Mouse (Mus musculus) cerebellum, adult 9-10 months (tissue): Measurements from ENCODE around the gene Nfasc.

Experiments
- DNase-seq: peaks from one replicate; pipeline ENCODE4 v3.0.0; 2022

Gene Nfasc

GRCm38 (mm10) chr1:132741175-132741997 is at the start of gene Nfasc:
Gene Nfasc (minus strand): TSS chr1:132741797.
- DNase-seq: peak; percentile 96

DNA sequence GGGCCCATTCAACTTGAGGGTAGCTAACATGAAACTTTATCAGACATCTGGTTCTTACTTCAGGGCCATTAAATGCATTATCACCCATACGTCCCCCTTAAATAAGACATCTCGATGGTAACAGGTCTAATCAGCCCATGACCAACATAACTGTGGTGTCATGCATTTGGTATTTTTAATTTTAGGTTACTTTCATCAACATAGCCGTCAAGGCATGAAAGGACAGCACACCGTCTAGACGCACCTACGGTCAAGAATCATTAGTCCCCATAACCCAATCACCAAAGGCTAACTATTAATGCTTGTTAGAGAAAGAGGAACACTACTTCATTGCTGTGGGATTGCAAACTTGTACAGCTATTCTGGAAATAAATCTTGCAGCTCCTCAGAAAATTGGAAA is 49.5 kb upstream of the Nfasc start:
- DNase-seq: no peak

DNA sequence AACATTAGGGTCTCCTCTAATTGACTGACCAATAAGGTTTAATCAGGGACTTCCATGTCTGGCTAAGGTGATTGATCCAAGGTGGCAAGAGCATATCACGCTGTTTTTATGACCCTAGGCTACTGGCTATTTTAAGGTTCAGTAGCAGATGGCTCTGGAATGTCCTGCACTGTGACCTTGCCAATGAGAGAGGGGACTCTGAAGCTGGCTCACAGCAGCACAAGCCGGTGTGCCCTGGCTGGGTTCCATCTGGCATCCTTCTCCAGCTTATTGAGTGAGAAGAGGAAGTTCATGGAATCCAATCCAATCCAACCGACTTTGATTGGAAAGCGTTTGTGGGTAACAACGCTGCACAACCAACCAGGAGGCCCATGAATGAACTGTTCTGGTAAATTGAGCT is 45.3 kb upstream of the Nfasc start:
- DNase-seq: peak; percentile 31

- no peak for DNase-seq
Observed at GRCm38 (mm10) chr1:132781607-132782445, 40.2 kb upstream of the Nfasc start.

- no peak for DNase-seq
Observed at GRCm38 (mm10) chr1:132780961-132781360, 39.4 kb upstream of the Nfasc start.

GRCm38 (mm10) chr1:132780254-132780653 is 38.7 kb upstream of the Nfasc start:
- DNase-seq: no peak

- no peak for DNase-seq
Observed at GRCm38 (mm10) chr1:132774959-132775358, 33.4 kb upstream of the Nfasc start.

GRCm38 (mm10) chr1:132771377-132771776 is 29.8 kb upstream of the Nfasc start:
- peak; percentile 73 for DNase-seq

- peak; percentile 35 for DNase-seq
Observed at GRCm38 (mm10) chr1:132769559-132769958, 28.0 kb upstream of the Nfasc start.

DNA sequence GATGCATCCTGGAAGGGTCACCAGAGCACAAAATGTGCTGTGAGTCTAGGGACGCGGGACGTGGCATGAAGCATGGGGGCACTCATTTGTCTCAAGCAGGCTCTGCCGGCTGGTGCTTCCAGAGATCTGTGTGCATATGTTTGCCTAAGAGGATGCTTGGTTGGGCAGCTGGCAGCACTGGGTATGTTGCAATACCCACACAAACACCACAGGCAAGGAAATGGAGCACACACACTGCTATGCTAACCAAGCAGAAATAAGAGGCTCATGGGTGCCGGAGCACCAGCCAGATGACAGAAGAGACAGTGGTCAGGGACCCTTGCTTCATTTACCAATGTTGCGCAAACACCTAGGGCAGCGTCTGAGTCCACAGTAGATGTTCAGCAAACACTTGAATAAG is 25.8 kb upstream of the Nfasc start:
- DNase-seq: no peak

DNA sequence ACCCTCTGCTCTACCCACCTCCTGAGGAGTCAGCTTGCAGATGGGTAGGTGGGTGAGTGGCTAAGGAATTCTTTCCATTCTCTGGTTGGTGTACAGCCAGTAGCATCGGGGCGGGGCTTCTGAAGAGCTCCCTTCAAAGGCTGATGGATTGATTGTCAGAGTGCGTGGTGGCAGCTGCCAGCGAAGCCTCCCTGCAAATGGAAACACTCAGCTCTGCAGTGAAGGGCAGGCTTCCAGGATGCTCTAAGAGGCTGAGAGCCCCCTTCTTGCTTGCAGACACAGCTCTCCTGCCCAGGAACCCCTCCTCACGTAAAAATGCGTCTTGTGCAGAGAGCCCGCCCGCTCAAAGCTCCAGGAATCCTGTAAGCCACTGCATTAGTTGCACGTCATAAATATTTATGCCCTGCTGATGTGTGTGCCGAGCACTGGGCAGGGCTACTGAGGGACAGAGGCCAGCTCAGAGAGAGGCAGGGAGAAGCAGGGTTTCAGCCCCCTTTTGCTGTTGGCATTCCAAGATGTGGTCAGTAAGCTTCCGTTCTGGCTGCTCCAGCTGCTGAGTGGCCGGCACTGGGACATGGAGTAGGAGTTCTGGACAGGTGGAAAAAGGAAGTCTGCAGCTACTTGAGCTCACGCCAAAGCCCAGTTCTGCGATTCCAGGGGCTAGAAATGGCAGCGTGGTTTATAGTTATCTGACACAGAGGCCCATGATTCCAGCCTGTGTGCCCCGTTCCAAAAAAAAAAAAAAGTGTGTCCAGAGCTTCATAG is 24.5 kb upstream of the Nfasc start:
- DNase-seq: no peak

DNA sequence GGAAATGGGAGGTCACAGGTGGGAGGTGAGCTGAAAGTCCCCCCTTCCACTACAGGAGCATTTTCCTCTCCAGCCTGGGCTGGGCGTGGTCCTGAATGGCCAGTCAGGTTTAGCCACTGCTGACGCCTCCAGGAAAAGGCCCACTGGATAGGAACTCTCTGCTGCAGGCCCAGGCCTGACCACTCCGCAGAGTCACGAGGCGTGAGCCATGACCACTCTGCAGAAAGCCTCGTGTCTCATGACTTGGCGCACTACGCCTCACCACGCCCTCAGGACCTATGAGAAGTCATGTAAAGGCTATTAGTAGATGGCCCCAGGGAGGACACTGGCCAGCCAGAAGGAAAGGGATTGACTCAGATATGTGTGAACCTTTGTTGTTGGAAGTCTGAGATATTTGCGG is 23.6 kb upstream of the Nfasc start:
- no peak for DNase-seq

DNA sequence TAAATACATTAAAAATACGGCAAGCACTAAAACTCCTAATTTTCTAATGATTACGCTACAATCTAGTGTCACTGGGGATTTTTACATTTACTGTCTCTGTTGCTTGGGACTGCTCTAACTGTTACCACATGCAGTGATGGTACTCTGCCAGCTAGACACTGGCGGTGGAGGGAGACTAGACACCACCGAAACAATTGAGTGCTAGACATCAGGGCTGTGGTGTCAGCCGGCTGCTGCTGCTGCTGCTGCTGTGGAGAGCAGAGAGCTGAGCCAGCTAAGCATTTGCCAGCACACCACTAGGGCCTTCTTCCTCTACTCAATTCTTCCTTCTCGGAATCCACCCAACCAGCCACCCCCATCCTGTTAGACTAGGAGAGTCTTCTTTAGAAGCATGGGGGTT is 17.8 kb upstream of the Nfasc start:
- no peak for DNase-seq

DNA sequence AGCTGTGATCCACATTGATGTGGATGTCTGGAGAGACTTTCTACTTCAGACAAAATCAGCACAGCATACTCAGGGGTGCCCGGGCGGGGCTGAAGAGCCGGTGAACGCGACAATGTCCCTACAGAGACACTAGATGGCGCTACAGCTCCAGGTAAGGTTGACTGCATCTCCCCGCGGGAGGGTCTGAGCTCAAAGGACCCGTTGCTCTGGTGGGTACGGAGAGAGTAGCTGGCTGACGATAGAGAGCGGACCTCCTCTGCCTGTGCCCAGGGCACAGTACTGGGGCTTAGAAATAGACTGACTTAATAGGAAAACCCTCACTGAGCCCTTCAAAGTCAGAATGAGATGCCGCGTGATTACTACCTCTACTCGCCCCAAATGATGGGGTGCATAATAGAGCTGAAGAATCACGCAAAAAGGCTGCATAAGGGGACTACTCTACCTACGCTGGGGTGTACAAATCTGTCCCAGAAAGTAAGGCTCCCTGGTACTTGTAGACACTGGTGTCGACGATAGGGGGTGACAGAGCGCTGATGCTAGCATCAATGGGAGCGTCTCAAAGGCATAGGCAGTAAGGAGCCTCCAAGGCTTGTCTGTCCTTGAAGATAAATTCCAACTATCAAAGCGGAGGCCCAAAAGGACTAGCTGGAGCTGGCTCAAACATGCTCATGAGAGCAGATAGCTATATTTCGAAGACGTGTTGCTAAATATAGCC is 17.2 kb upstream of the Nfasc start:
- peak; percentile 87 for DNase-seq

- no peak for DNase-seq
Observed at GRCm38 (mm10) chr1:132755211-132755610, 13.6 kb upstream of the Nfasc start.

DNA sequence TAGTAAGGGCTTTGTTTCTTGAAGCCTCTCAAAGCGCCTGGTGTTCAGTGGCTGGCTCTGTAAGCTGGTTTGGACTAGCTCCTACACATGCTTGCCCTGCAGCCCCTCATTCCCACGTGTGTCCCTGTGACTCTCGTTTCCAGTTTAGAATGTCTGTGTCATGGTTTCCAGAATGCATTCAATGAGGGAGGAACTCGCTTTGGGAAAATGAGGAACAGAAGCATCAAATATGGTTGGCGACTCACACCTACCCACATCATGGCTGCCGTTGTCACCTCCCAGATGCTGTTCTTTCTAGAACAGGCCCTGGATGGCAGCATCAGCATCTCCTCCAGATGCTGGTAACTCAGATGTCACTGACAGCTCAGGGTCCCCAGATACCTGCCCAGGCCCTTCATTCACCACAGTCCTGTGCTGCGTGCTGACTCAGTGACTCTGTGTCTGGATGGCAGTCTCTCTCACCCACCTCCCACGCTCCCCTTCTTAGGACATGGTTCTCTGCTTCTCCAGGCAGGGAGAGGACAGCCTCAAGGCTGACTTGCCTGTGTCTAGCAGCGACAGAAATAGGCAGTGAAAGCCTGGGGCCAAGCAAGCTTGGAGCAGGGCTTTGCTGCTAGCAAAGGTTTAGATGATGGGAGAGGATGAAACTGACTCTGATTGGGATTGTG is 7.8 kb upstream of the Nfasc start:
- DNase-seq: no peak

- DNase-seq: peak; percentile 52
Observed at GRCm38 (mm10) chr1:132746302-132746701, 4.7 kb upstream of the Nfasc start.

GRCm38 (mm10) chr1:132745636-132746035 is 4.0 kb upstream of the Nfasc start:
- no peak for DNase-seq

- DNase-seq: peak; percentile 63
Observed at GRCm38 (mm10) chr1:132739077-132739521, 2.5 kb downstream of the Nfasc start.

DNA sequence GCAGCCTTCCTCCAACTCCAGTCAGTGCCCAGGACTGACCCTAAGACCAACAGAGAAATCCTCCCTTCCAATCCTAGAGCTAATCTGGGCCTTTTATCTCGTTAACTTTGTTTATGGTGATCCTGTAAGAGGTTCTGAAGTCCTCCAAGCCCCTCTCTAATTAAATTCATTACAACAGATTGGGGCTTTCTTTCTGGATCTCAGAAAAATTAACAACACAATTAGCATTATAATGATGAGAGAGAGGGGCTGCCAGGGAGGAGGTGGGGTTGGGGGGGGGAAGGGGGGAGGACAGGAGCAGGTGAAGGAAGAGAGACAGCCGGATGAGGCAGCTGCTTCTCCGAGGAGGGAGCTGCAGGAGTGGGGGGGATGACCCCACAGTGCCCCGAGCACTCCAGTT is 5.4 kb downstream of the Nfasc start:
- no peak for DNase-seq

- DNase-seq: no peak
Observed at GRCm38 (mm10) chr1:132733873-132734447, 7.6 kb downstream of the Nfasc start.

DNA sequence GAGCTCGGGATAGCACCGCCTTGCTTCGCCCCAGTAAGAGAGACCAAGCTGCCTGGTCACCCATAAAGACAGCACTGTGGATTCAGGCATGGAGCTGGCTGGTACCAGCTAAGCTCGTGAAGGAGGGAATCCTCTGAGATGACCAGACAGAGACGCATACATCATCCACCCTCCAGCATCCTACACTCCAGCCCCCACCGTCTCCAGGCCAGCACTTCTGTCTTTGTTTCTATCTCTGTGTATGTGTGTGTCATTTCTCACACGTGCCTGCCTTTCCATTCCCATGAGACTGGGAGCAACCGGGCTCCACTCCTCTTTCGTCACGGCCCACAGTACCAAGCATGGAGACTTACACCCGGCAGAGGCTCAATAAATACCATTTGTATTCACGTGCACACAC is 9.3 kb downstream of the Nfasc start:
- no peak for DNase-seq
